Mouse (Mus musculus) mammary gland, adult 2 months (tissue): Measurements from ENCODE around the gene Gar1. TPM values are rescaled to one million over a fixed set of nuclear protein-coding genes. Genes with fewer than 3 reads are reported as not detected.

Source experiments
- polyA plus RNA-seq: library from polyadenylated mRNA; depleted of rRNA; stranded (reverse); fragments of >200 nt; gene quantifications from 2 replicates; pipeline ENCODE4 v1.2.3, GENCODE M21; 2012; ENCODE audit warnings: low replicate concordance; rRNA removed

Gar1 gene
- 11.5 and 13.4 TPM in 2 replicates for polyA plus RNA-seq

GRCm38 (mm10) chr3:129831035-129831568 is at the start of gene Gar1:
TSS of gene Gar1 (minus strand) at chr3:129831396.

GRCm38 (mm10) chr3:129878405-129879021 is 47.3 kb upstream of the Gar1 start, which contains the start of gene Pla2g12a:
TSS of gene Pla2g12a (plus strand) at chr3:129878606.

GRCm38 (mm10) chr3:129835388-129835934 is 4.3 kb upstream of the Gar1 start, which contains the start of gene Cfi:
TSS of gene Cfi (plus strand) at chr3:129835884.

GRCm38 (mm10) chr3:129822206-129822775 is 8.9 kb downstream of the Gar1 start, which contains the start of gene Rrh:
TSS of gene Rrh (minus strand) at chr3:129822587.

GRCm38 (mm10) chr3:129803765-129804164 is 27.4 kb downstream of the Gar1 start, which contains the start of gene Lrit3:
TSS of gene Lrit3 (minus strand) at chr3:129804030.

Other genes starting within 250 kb of the Gar1 start
- gene Egf, start 76.1 kb downstream of the Gar1 start, polyA plus RNA-seq = 0.93 and 11.4 TPM in 2 replicates
- gene Lrit3, start 27.4 kb downstream of the Gar1 start, polyA plus RNA-seq = not detected in 2 replicates
- 0.04 TPM in 1 of 2 replicates, not detected in the other for gene Rrh, start 8.8 kb downstream of the Gar1 start, polyA plus RNA-seq
- 0.29 and 0.84 TPM in 2 replicates for gene Cfi, start 4.5 kb upstream of the Gar1 start, polyA plus RNA-seq
- gene Pla2g12a, start 47.2 kb upstream of the Gar1 start, polyA plus RNA-seq = 38.5 and 68.6 TPM in 2 replicates
- 24.8 and 33.9 TPM in 2 replicates for gene Casp6, start 70.0 kb upstream of the Gar1 start, polyA plus RNA-seq
- gene Mcub, start 138.8 kb upstream of the Gar1 start, polyA plus RNA-seq = 8.3 and 9.7 TPM in 2 replicates
- gene Sec24b, start 230.2 kb upstream of the Gar1 start, polyA plus RNA-seq = 70.6 and 97.6 TPM in 2 replicates